Mouse (Mus musculus) heart, embryonic 16.5 days (tissue): ENCODE data around the gene Arl4d. TPM values are rescaled to one million over a fixed set of nuclear protein-coding genes. Genes with fewer than 3 reads are reported as not detected.

Experiments used
- ATAC-seq: fragments of 200-750 bp; cut with Nextera tagmentation; replicated peaks from 2 replicates; pipeline ENCODE4 v1.8.0; 2017; ENCODE audit warnings: moderate number of reproducible peaks; ENCODE audit not compliant: insufficient read depth, low FRiP score; ENCODE audit errors: extremely low read depth
- H3K27ac ChIP-seq: fragments of 300-500 bp; sonication (generic); 2 replicates; pipeline ENCODE4 v1.5.1; 2014; ENCODE audit warnings: mild to moderate bottlenecking, low read length, control low read depth, moderate library complexity
- H3K27me3 ChIP-seq: fragments of 300-500 bp; sonication (generic); 2 replicates; pipeline ENCODE4 v1.6.1; 2014; ENCODE audit warnings: low read length, mixed read lengths; ENCODE audit not compliant: control insufficient read depth, insufficient read depth
- H3K36me3 ChIP-seq: fragments of 300-500 bp; sonication (generic); 2 replicates; pipeline ENCODE4 v1.6.1; 2014; ENCODE audit not compliant: control insufficient read depth, insufficient read depth
- H3K4me1 ChIP-seq: fragments of 300-500 bp; sonication (generic); 2 replicates; pipeline ENCODE4 v1.6.1; 2014; ENCODE audit warnings: low read length, mixed read lengths; ENCODE audit not compliant: control insufficient read depth, insufficient read depth
- H3K4me2 ChIP-seq: fragments of 300-500 bp; sonication (generic); 2 replicates; pipeline ENCODE4 v1.6.1; 2014; ENCODE audit warnings: low read depth, mild to moderate bottlenecking, control low read depth, low read length
- H3K4me3 ChIP-seq: fragments of 300-500 bp; sonication (generic); 2 replicates; pipeline ENCODE4 v1.5.1; 2014; ENCODE audit warnings: mild to moderate bottlenecking, control low read depth, low read length
- H3K9ac ChIP-seq: fragments of 300-500 bp; sonication (generic); 2 replicates; pipeline ENCODE4 v1.6.1; 2014; ENCODE audit warnings: low read length, control low read depth
- H3K9me3 ChIP-seq: fragments of 300-500 bp; sonication (generic); replicated peaks from 2 replicates; pipeline ENCODE4 v1.6.1; 2016; ENCODE audit warnings: low read length; ENCODE audit not compliant: control insufficient read depth
- WGBS: fragments of 180-500 bp; shearing (Covaris S2); extraction: QIAGEN DNeasy Blood & Tissue Kit; methylation state at CpG from one replicate; pipeline ENCODE4 v1.1.7; 2014; 5-methylcytosine and 5-hydroxymethylcytosine counted together
- polyA plus RNA-seq: library from polyadenylated mRNA; unstranded; fragments of >200 nt; fragmentation: Nextera tagmentation; extraction: Ambion mirVana; gene quantifications from 2 replicates; pipeline ENCODE4 v1.2.1, GENCODE M21; 2015

Arl4d gene
- polyA plus RNA-seq, 1 experiment from 2014 or later: 6.4 TPM

DNA sequence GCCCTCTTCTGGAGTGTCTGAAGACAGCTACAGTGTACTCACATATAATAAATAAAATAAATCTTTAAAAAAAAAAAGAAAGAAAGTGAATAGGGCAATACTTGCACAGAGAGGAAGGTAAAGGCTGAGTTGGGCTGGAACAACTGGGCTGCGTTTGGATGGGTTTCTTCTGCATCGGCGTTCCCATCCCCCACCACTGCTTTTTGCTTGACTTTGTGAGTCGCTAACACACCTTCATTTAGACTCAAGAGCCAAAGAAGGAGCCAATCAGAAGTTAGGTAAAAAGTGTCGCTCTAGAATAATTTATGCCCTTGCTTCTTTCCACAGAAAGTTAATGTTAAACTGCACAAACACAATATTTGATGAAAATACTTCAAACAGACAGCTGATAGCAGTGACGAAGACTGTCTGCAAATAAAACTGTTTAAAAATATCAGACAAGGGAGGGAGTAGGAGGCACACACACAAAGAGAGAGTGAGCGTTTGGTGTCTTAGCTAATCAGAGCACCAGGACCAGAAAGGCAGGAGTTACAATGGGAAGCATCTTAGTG lies 17.1 kb downstream of the Arl4d start:
- Histone ChIP-seq H3K9ac (no peak overlapping the region), H3K4me2 (no peak overlapping the region), H3K9me3 (no peaks in the 10 kb centered on the region), H3K36me3 (no peaks in the 10 kb centered on the region), H3K27me3 (no peaks in the 10 kb centered on the region), H3K27ac (no peak overlapping the region), H3K4me1 (peaks cover 9% of the 10 kb centered on the region), H3K4me3 (no peak overlapping the region)
- 73% methylated on average over 7 of the region's 7 CpGs for WGBS
- no peak for ATAC-seq

GRCm38 (mm10) chr11:101687351-101688301 lies 22.3 kb downstream of the Arl4d start:
- peak overlapping the region; percentile 43 for H3K27ac ChIP-seq
- H3K4me1 ChIP-seq: peaks cover 10% of the 10 kb centered on the region
- no peaks in the 10 kb centered on the region for H3K36me3 ChIP-seq
- peak overlapping the region; percentile 53 for H3K9ac ChIP-seq
- peak; percentile 83 for ATAC-seq
- no peaks in the 10 kb centered on the region for H3K27me3 ChIP-seq
- WGBS: 30% methylated on average over 13 of the region's 13 CpGs
- no peaks in the 10 kb centered on the region for H3K9me3 ChIP-seq
- peak overlapping the region; percentile 48; the same call in 1 of the 2 replicates for H3K4me2 ChIP-seq
- H3K4me3 ChIP-seq: no peak overlapping the region

GRCm38 (mm10) chr11:101689701-101690113 lies 24.4 kb downstream of the Arl4d start:
- Histone ChIP-seq H3K9me3 (no peaks in the 10 kb centered on the region), H3K4me3 (no peak overlapping the region), H3K9ac (no peak overlapping the region), H3K27me3 (no peaks in the 10 kb centered on the region), H3K27ac (no peak overlapping the region), H3K4me1 (peaks cover 10% of the 10 kb centered on the region), H3K36me3 (no peaks in the 10 kb centered on the region), H3K4me2 (no peak overlapping the region)
- no peak for ATAC-seq
- 73% methylated on average over 10 of the region's 10 CpGs for WGBS

DNA sequence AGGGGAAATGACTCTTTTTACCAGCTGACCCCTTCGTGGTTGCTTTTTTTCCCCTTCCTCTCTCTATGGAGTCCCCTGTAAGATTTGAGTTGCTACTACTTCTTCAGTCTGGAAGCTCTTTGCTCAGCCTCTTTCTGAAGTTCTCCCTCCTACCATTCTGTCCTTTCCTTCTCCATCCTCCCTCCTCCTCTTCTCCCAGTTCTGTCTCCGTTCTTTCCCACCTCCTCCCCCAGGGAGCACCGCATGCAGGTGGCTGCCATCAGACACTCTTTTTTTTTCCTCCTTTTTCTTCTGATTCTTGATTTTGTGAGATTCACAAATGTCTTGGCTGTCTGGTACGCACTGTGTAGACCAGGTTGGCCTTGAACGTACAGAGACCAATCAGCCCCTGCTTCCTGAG lies 25.0 kb downstream of the Arl4d start:
- H3K27ac ChIP-seq: no peak overlapping the region
- H3K4me2 ChIP-seq: no peak overlapping the region
- no peaks in the 10 kb centered on the region for H3K9me3 ChIP-seq
- peaks cover 10% of the 10 kb centered on the region for H3K4me1 ChIP-seq
- no peak overlapping the region for H3K4me3 ChIP-seq
- H3K27me3 ChIP-seq: no peaks in the 10 kb centered on the region
- no peaks in the 10 kb centered on the region for H3K36me3 ChIP-seq
- no peak for ATAC-seq
- WGBS: 78% methylated on average over 5 of the region's 5 CpGs
- no peak overlapping the region for H3K9ac ChIP-seq

DNA sequence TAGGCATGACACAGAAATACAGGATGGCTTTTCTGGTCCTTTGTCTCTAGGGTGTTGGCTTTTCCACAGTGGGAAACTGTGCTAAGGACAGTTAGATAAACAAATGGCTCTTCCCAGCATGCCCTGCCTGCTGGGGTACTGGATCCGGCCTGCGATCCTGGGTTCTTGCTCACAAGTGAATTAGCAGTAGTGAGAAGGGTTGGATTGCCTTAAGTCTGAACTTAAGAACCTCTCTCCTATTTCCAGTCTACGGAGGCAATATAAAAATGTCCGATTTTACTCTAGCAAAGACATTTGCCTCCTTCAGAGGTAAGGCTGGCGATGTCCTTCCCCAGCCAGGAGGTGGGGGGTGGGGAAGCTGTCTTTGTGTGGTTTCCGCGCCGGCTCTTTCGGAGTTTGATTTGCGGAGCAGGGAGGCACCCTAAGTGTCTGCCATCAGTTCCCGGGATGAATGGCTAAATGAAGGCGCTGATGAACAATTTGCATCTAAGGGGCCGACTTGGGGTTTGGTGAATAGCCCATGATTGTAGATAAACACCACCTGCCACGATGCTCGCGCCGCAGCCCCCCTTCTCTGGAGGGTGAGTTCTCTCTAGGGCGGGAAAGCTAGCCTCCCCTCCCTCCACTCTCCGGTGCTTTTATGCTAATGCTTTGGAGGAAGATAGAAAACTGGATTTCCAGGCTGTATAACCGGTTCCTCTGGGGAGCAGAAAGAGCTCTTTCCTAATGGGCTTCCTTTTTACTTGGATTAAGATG lies 30.7 kb downstream of the Arl4d start:
- H3K9me3 ChIP-seq: peaks cover 5% of the 10 kb centered on the region
- ATAC-seq: no peak
- H3K9ac ChIP-seq: peak overlapping the region; percentile 2
- no peaks in the 10 kb centered on the region for H3K27me3 ChIP-seq
- peaks cover 12% of the 10 kb centered on the region; the same call in 1 of the 2 replicates for H3K4me1 ChIP-seq
- WGBS: 7% methylated on average over 20 of the region's 20 CpGs
- H3K4me2 ChIP-seq: peak overlapping the region; percentile 53
- H3K27ac ChIP-seq: no peak overlapping the region
- H3K36me3 ChIP-seq: no peaks in the 10 kb centered on the region
- H3K4me3 ChIP-seq: peak overlapping the region; percentile 27

DNA sequence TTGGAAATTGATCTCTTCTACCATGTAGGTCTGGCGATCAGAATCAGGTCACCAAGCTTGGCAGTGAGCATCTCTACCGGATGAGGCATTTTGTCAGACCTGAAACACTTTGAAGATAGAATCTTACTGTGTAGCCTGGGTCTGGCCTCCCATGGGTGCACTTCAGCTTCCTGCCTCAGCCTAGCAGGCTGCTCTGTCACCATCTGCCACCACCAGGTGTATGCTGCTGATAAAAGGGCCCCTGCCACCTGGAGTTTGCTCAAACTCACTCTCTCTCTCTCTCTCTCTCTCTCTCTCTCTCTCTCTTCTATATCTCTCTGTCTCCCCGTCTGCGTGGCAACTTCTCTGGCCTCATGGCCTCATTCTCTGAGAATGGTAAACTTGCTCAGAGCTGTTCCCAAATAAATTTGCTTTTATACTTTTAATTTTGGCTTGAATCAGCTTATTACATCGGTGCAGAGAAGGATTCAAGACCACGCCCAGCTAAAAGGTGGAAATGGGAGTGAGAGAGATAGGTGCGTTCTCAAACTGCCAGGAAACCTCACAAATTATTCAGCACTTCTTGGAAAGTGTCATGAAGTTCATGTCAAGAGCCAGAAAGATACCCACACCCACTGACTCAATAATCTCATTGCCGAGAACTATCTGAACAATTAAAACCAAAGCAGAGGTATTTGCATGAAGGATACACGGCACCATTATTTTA lies 32.0 kb downstream of the Arl4d start:
- H3K4me3 ChIP-seq: no peak overlapping the region
- no peak overlapping the region for H3K27ac ChIP-seq
- no peak overlapping the region for H3K9ac ChIP-seq
- no peak overlapping the region for H3K4me2 ChIP-seq
- WGBS: 85% methylated on average over 9 of the region's 9 CpGs
- no peaks in the 10 kb centered on the region for H3K36me3 ChIP-seq
- no peak for ATAC-seq
- H3K4me1 ChIP-seq: peaks cover 12% of the 10 kb centered on the region; the same call in 1 of the 2 replicates
- no peaks in the 10 kb centered on the region for H3K27me3 ChIP-seq
- peaks cover 5% of the 10 kb centered on the region for H3K9me3 ChIP-seq

DNA sequence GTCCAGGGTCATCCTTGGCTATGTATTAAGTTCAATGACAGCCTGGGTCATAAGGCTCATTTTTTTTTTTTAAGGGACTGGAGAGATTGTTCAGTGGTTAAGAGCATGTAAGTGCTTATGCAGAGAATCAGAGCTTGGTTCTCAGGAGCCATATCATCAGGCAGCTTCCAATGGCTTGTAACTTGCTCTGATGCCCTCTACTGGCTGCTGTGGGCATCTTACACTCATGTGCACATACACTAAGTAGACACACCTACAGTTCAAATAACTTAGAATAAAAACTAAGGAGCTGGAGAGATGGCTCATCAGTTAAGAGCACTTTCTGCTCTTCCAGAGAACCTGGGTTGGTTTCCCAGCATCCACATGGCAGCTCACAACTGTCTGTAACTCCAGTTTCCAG lies 32.8 kb downstream of the Arl4d start:
- Histone ChIP-seq H3K36me3 (no peaks in the 10 kb centered on the region), H3K9me3 (peaks cover 5% of the 10 kb centered on the region), H3K9ac (no peak overlapping the region), H3K4me2 (no peak overlapping the region), H3K27me3 (no peaks in the 10 kb centered on the region), H3K4me3 (no peak overlapping the region), H3K27ac (no peak overlapping the region), H3K4me1 (peaks cover 12% of the 10 kb centered on the region; the same call in 1 of the 2 replicates)
- no peak for ATAC-seq

GRCm38 (mm10) chr11:101699556-101699955 lies 34.2 kb downstream of the Arl4d start:
- WGBS: 85% methylated on average over 1 of the region's 1 CpGs
- peaks cover 5% of the 10 kb centered on the region for H3K9me3 ChIP-seq
- no peak for ATAC-seq
- H3K27me3 ChIP-seq: no peaks in the 10 kb centered on the region
- H3K4me3 ChIP-seq: no peak overlapping the region
- peaks cover 12% of the 10 kb centered on the region; the same call in 1 of the 2 replicates for H3K4me1 ChIP-seq
- H3K4me2 ChIP-seq: no peak overlapping the region
- no peak overlapping the region for H3K27ac ChIP-seq
- no peak overlapping the region for H3K9ac ChIP-seq
- H3K36me3 ChIP-seq: no peaks in the 10 kb centered on the region
